Mouse (Mus musculus): ENCODE results near the gene Ppm1m. TPM values are rescaled to one million over a fixed set of nuclear protein-coding genes. Genes with fewer than 3 reads are reported as not detected.
A peak's percentile ranks its signal among the peaks of the same experiment; 100 is the strongest.

Ppm1m gene
- total RNA-seq, 2 experiments from 2014 or later: 23.0 to 25.8 TPM

Small RNA genes lying within 50 kb of the gene (microRNA-seq; reads per million reads assigned to microRNA genes)
- gene Mir135a-1: 16.7 reads per million, percentile 37 among the genes with 10 or more reads in this experiment
- 89,955 reads per million, percentile 100 among the genes with 10 or more reads in this experiment for gene Mirlet7g

Other genes starting within 250 kb of the Ppm1m start
- under 1 TPM; 0.41 to 0.44 TPM for gene Col6a5, start 239.1 kb downstream of the Ppm1m start, total RNA-seq (2021)
- 1 to 10 TPM; 1.6 to 3.5 TPM for gene Col6a4, start 103.0 kb downstream of the Ppm1m start, total RNA-seq (2021)
- gene Glyctk, start 41.6 kb downstream of the Ppm1m start, total RNA-seq (2021): 1 to 10 TPM; 5.9 to 7.4 TPM
- gene Wdr82, start 28.8 kb downstream of the Ppm1m start, total RNA-seq (2021): 100 to 1,000 TPM; 127 to 132 TPM
- 10 to 100 TPM; 60.6 to 63.0 TPM for gene Twf2, start 3.4 kb upstream of the Ppm1m start, total RNA-seq (2021)
- 1 to 10 TPM in 1 of 2 experiments, under 1 TPM in 1; 0.89 to 1.3 TPM for gene Tlr9, start 22.9 kb upstream of the Ppm1m start, total RNA-seq (2021)
- gene Alas1, start 48.9 kb upstream of the Ppm1m start, total RNA-seq (2021): 100 to 1,000 TPM; 138 TPM
- gene Poc1a, start 81.3 kb upstream of the Ppm1m start, total RNA-seq (2021): 10 to 100 TPM; 22.0 to 26.4 TPM
- 100 to 1,000 TPM; 103 to 118 TPM for gene Dusp7, start 168.9 kb upstream of the Ppm1m start, total RNA-seq (2021)
- 100 to 1,000 TPM; 278 to 331 TPM for gene Rpl29, start 229.7 kb upstream of the Ppm1m start, total RNA-seq (2021)
- 10 to 100 TPM; 15.4 to 16.0 TPM for gene Acy1, start 238.6 kb upstream of the Ppm1m start, total RNA-seq (2021)
- 10 to 100 TPM in 1 of 2 experiments, 1 to 10 TPM in 1; 8.8 to 11.4 TPM for gene Abhd14b, start 247.7 kb upstream of the Ppm1m start, total RNA-seq (2021)
- 10 to 100 TPM; 36.8 to 38.3 TPM for gene Abhd14a, start 247.9 kb upstream of the Ppm1m start, total RNA-seq (2021)